ENCODE assay signal across 21 mouse cellular contexts in the genomic region with DNA sequence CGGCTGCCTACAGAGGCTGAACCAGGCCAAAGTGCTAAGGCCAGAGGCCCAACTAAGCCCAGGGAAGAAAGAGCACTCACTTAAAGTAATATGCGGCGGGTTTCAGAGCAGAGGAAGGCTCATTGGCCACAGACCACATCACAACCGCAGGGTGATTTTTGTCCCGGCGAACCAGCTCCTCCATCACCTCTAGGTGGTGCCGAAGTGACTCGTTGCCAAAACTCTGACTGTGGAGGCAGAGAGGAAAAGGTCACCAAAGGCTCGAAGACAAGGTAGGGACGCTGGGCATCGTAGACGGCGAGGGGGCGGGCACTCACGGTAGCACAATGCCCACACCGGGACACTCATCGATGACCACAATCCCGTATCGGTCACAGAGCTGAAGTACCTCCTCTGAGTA. TPM values are rescaled to one million over a fixed set of nuclear protein-coding genes. Genes with fewer than 3 reads are reported as not detected.
DNase-seq lines count a peak whose midpoint lies in the region; ATAC-seq and TF ChIP-seq lines count a peak whose summit lies in the region.
"Had no signal": no experiment of that assay in that cellular context is flagged by ENCODE, and none has a peak within 500 bp of the region (broad histone marks: within the 10 kb centered on the region; RNA-seq: fewer than 3 reads in every experiment).

No protein-coding gene starts in this region.

- no peak for ATAC-seq in hindbrain, postnatal 0 days
- no peak for ATAC-seq in hindbrain, embryonic 13.5 days (ENCODE audit: low FRiP score)
- no peak for ATAC-seq in midbrain, postnatal 0 days (ENCODE audit: low FRiP score)
- no peak for ATAC-seq in midbrain, embryonic 14.5 days (ENCODE audit: low FRiP score, low TSS enrichment)
- ATAC-seq in liver, embryonic 15.5 days (ENCODE audit: insufficient read depth): no peak
- ATAC-seq: midbrain, embryonic 13.5 days; Patski had no signal

- no peak overlapping the region for H3K4me3 ChIP-seq in hindbrain, postnatal 0 days (ENCODE audit: low read length)
- H3K4me3 ChIP-seq in hindbrain, embryonic 13.5 days: no peak overlapping the region
- no peak overlapping the region for H3K4me3 ChIP-seq in midbrain, postnatal 0 days (ENCODE audit: low read depth, low read length)
- H3K4me3 ChIP-seq in midbrain, embryonic 14.5 days (replicated peaks; ENCODE audit: low read depth, low read length): no peak overlapping the region
- H3K4me3 ChIP-seq in ES-Bruce4 (ENCODE audit: low read depth, low read length): peak overlapping the region; percentile 8; the same call in 1 of the 2 replicates
- no peak overlapping the region for H3K4me3 ChIP-seq in liver, embryonic 15.5 days (replicated peaks)
- H3K4me3 ChIP-seq: forebrain, embryonic 10.5 days; liver, embryonic 13.5 days; midbrain, embryonic 13.5 days had no signal

- TF ChIP-seq POLR2A in ES-Bruce4 (IDR thresholded peaks at IDR 0.05; ENCODE audit: insufficient read depth, low read length): no peak

- H3K9ac ChIP-seq in hindbrain, postnatal 0 days (replicated peaks; ENCODE audit: low read length): no peak overlapping the region
- H3K9ac ChIP-seq in hindbrain, embryonic 13.5 days: no peak overlapping the region
- H3K9ac ChIP-seq in midbrain, postnatal 0 days (replicated peaks; ENCODE audit: low read length, poor library complexity, severe bottlenecking): no peak overlapping the region
- no peak overlapping the region for H3K9ac ChIP-seq in midbrain, embryonic 14.5 days (replicated peaks; ENCODE audit: low read length)
- H3K9ac ChIP-seq in ES-Bruce4 (ENCODE audit: low read depth, poor library complexity, severe bottlenecking): no peak overlapping the region
- no peak overlapping the region for H3K9ac ChIP-seq in liver, embryonic 15.5 days
- H3K9ac ChIP-seq: liver, embryonic 13.5 days; midbrain, embryonic 13.5 days had no signal

- H3K9me3 ChIP-seq in hindbrain, postnatal 0 days (ENCODE audit: low read length): no peaks in the 10 kb centered on the region
- H3K9me3 ChIP-seq in hindbrain, embryonic 13.5 days: no peaks in the 10 kb centered on the region
- H3K9me3 ChIP-seq in midbrain, postnatal 0 days (ENCODE audit: low read length): no peaks in the 10 kb centered on the region
- H3K9me3 ChIP-seq in midbrain, embryonic 14.5 days (ENCODE audit: control insufficient read depth, low read length): no peaks in the 10 kb centered on the region
- no peaks in the 10 kb centered on the region for H3K9me3 ChIP-seq in ES-Bruce4 (replicated peaks; ENCODE audit: control insufficient read depth, insufficient read depth, low read length, poor library complexity, severe bottlenecking)
- no peaks in the 10 kb centered on the region for H3K9me3 ChIP-seq in liver, embryonic 15.5 days (replicated peaks)
- H3K9me3 ChIP-seq: forebrain, embryonic 10.5 days; liver, embryonic 13.5 days; midbrain, embryonic 13.5 days had no signal

- H3K4me2 ChIP-seq in hindbrain, postnatal 0 days (ENCODE audit: low read depth, low read length): no peak overlapping the region
- H3K4me2 ChIP-seq in hindbrain, embryonic 13.5 days: no peak overlapping the region
- no peak overlapping the region for H3K4me2 ChIP-seq in midbrain, postnatal 0 days (ENCODE audit: low read depth, low read length, poor library complexity, severe bottlenecking)
- no peak overlapping the region for H3K4me2 ChIP-seq in midbrain, embryonic 14.5 days (ENCODE audit: low read length)
- no peak overlapping the region for H3K4me2 ChIP-seq in liver, embryonic 15.5 days
- H3K4me2 ChIP-seq: liver, embryonic 13.5 days; midbrain, embryonic 13.5 days had no signal

- no peak for DNase-seq in hindbrain, postnatal 0 days (ENCODE audit: low spot score)
- no peak for DNase-seq in midbrain, postnatal 0 days (ENCODE audit: low spot score)
- DNase-seq in midbrain, embryonic 14.5 days: no peak
- no peak for DNase-seq in Muller cell, postnatal 12 days (ENCODE audit: inconsistent ontology term)
- DNase-seq in urinary bladder, adult 18-20 months (ENCODE audit: low spot score in 2 of 2): no peak
- DNase-seq: adrenal gland, postnatal 36 days; B cell, adult 2 months; cerebellum, postnatal 36 days; gastrocnemius, postnatal 10 days; heart, postnatal 14 days; layer of hippocampus, adult 9-11 months; liver, embryonic 13.5 days; lung, postnatal 36 days; right cerebral cortex, adult 18-20 months; spleen, adult 18-20 months had no signal

- 72% methylated on average over 19 of the region's 19 CpGs for WGBS in hindbrain, postnatal 0 days
- WGBS in hindbrain, embryonic 13.5 days: 70% methylated on average over 19 of the region's 19 CpGs
- 73% methylated on average over 19 of the region's 19 CpGs for WGBS in midbrain, postnatal 0 days
- 71% methylated on average over 19 of the region's 19 CpGs for WGBS in midbrain, embryonic 14.5 days
- 71% methylated on average over 19 of the region's 19 CpGs for WGBS in liver, embryonic 15.5 days (ENCODE audit: insufficient replicate concordance)

- H3K4me1 ChIP-seq in hindbrain, postnatal 0 days (ENCODE audit: insufficient read depth, low read length): no peaks in the 10 kb centered on the region
- H3K4me1 ChIP-seq in hindbrain, embryonic 13.5 days (replicated peaks): peaks cover 13% of the 10 kb centered on the region
- H3K4me1 ChIP-seq in midbrain, postnatal 0 days (ENCODE audit: insufficient read depth, low read length): 0 out of 2 replicates have a peak, but pooled peaks cover 3% of the 10 kb centered on the region
- peaks cover 7% of the 10 kb centered on the region for H3K4me1 ChIP-seq in midbrain, embryonic 14.5 days (ENCODE audit: control insufficient read depth, insufficient read depth, low read length)
- peaks cover 7% of the 10 kb centered on the region for H3K4me1 ChIP-seq in ES-Bruce4 (ENCODE audit: control insufficient read depth, insufficient read depth, low read length)
- peaks cover 48% of the 10 kb centered on the region for H3K4me1 ChIP-seq in liver, embryonic 15.5 days (replicated peaks)

- no peaks in the 10 kb centered on the region for H3K27me3 ChIP-seq in hindbrain, postnatal 0 days (ENCODE audit: insufficient read depth, low read length)
- H3K27me3 ChIP-seq in hindbrain, embryonic 13.5 days: no peaks in the 10 kb centered on the region
- no peaks in the 10 kb centered on the region for H3K27me3 ChIP-seq in midbrain, postnatal 0 days (ENCODE audit: insufficient read depth, low read length)
- no peaks in the 10 kb centered on the region for H3K27me3 ChIP-seq in midbrain, embryonic 14.5 days (ENCODE audit: control insufficient read depth, insufficient read depth, low read length)
- H3K27me3 ChIP-seq in ES-Bruce4 (ENCODE audit: control insufficient read depth, insufficient read depth, low read length, poor library complexity, severe bottlenecking): no peaks in the 10 kb centered on the region
- H3K27me3 ChIP-seq in liver, embryonic 15.5 days: no peaks in the 10 kb centered on the region
- H3K27me3 ChIP-seq: liver, embryonic 13.5 days; midbrain, embryonic 13.5 days; Patski had no signal

- no peak overlapping the region for H3K27ac ChIP-seq in hindbrain, postnatal 0 days
- no peak overlapping the region for H3K27ac ChIP-seq in hindbrain, embryonic 13.5 days
- no peak overlapping the region for H3K27ac ChIP-seq in midbrain, postnatal 0 days (ENCODE audit: low read depth, low read length)
- no peak overlapping the region for H3K27ac ChIP-seq in midbrain, embryonic 14.5 days (replicated peaks; ENCODE audit: low read depth, low read length)
- H3K27ac ChIP-seq in ES-Bruce4 (ENCODE audit: insufficient read depth, low read length): no peak overlapping the region
- H3K27ac ChIP-seq in liver, embryonic 15.5 days (replicated peaks): peak overlapping the region; percentile 25; the same call in 1 of the 2 replicates
- H3K27ac ChIP-seq: forebrain, embryonic 10.5 days; liver, embryonic 13.5 days; midbrain, embryonic 13.5 days had no signal

- peak; percentile 25; the same call in 1 of the 2 replicates for TF ChIP-seq CTCF in hindbrain, postnatal 0 days (IDR thresholded peaks at IDR 0.05; ENCODE audit: low read depth)
- peak; percentile 22; the same call in 1 of the 2 replicates for TF ChIP-seq CTCF in midbrain, postnatal 0 days (IDR thresholded peaks at IDR 0.05)
- TF ChIP-seq CTCF in ES-Bruce4 (IDR thresholded peaks at IDR 0.05; ENCODE audit: low read depth, low read length): peak; percentile 14

- no peaks in the 10 kb centered on the region for H3K36me3 ChIP-seq in hindbrain, postnatal 0 days (ENCODE audit: insufficient read depth, low read length)
- peaks cover 6% of the 10 kb centered on the region; the same call in 1 of the 2 replicates for H3K36me3 ChIP-seq in hindbrain, embryonic 13.5 days
- H3K36me3 ChIP-seq in midbrain, postnatal 0 days (ENCODE audit: insufficient read depth, low read length): no peaks in the 10 kb centered on the region; the same call in 1 of the 2 replicates
- no peaks in the 10 kb centered on the region for H3K36me3 ChIP-seq in midbrain, embryonic 14.5 days (ENCODE audit: control insufficient read depth, insufficient read depth, low read length)
- H3K36me3 ChIP-seq in ES-Bruce4 (ENCODE audit: control insufficient read depth, insufficient read depth, low read length, poor library complexity, severe bottlenecking): no peaks in the 10 kb centered on the region
- H3K36me3 ChIP-seq in liver, embryonic 15.5 days (replicated peaks): peaks cover 31% of the 10 kb centered on the region

- TF ChIP-seq EP300 in ES-Bruce4 (IDR thresholded peaks at IDR 0.05; ENCODE audit: insufficient read depth, low read depth, low read length): no peak

RNA-seq across cellular contexts. Expression of a gene that starts 5.1 kb away (rescaled TPM):
- 26.2 and 27.4 TPM in 2 replicates for total RNA-seq in hindbrain, postnatal 0 days (2014; rRNA removed)
- 44.7 and 47.0 TPM in 2 replicates for polyA plus RNA-seq in hindbrain, postnatal 0 days (2015; fragmentation: Nextera tagmentation; extraction: Ambion mirVana)
- 28.9 and 31.9 TPM in 2 replicates for polyA plus RNA-seq in hindbrain, embryonic 13.5 days (2015; fragmentation: Nextera tagmentation; extraction: Ambion mirVana)
- total RNA-seq in midbrain, postnatal 0 days (2014; rRNA removed): 22.0 and 26.7 TPM in 2 replicates
- 42.3 and 44.9 TPM in 2 replicates for polyA plus RNA-seq in midbrain, postnatal 0 days (2015; fragmentation: Nextera tagmentation; extraction: Ambion mirVana)
- 23.3 and 25.8 TPM in 2 replicates for polyA plus RNA-seq in midbrain, embryonic 14.5 days (2014; fragmentation: Nextera tagmentation; extraction: Ambion mirVana)
- polyA plus RNA-seq in ES-Bruce4 (2011; ENCODE audit: insufficient read depth, insufficient read length, low read depth, missing spikeins): 11.5 and 13.3 TPM in 2 replicates
- 32.5 and 34.1 TPM in 2 replicates for polyA plus RNA-seq in liver, embryonic 15.5 days (2015; fragmentation: Nextera tagmentation; extraction: Ambion mirVana)

RNA-seq across cellular contexts. Expression of a gene that starts 31.3 kb away (rescaled TPM):
- 24.9 and 31.4 TPM in 2 replicates for total RNA-seq in hindbrain, postnatal 0 days (2014; rRNA removed)
- polyA plus RNA-seq in hindbrain, postnatal 0 days (2015; fragmentation: Nextera tagmentation; extraction: Ambion mirVana): 43.2 and 52.3 TPM in 2 replicates
- 31.3 and 40.2 TPM in 2 replicates for polyA plus RNA-seq in hindbrain, embryonic 13.5 days (2015; fragmentation: Nextera tagmentation; extraction: Ambion mirVana)
- total RNA-seq in midbrain, postnatal 0 days (2014; rRNA removed): 34.0 and 39.1 TPM in 2 replicates
- polyA plus RNA-seq in midbrain, postnatal 0 days (2015; fragmentation: Nextera tagmentation; extraction: Ambion mirVana): 52.8 and 54.0 TPM in 2 replicates
- 32.6 and 50.3 TPM in 2 replicates for polyA plus RNA-seq in midbrain, embryonic 14.5 days (2014; fragmentation: Nextera tagmentation; extraction: Ambion mirVana)
- polyA plus RNA-seq in ES-Bruce4 (2011; ENCODE audit: insufficient read depth, insufficient read length, low read depth, missing spikeins): 60.7 and 63.4 TPM in 2 replicates
- 53.1 and 57.8 TPM in 2 replicates for polyA plus RNA-seq in liver, embryonic 15.5 days (2015; fragmentation: Nextera tagmentation; extraction: Ambion mirVana)

RNA-seq across cellular contexts. Expression of a gene that starts 31.4 kb away (rescaled TPM):
- 34.4 and 39.8 TPM in 2 replicates for total RNA-seq in hindbrain, postnatal 0 days (2014; rRNA removed)
- polyA plus RNA-seq in hindbrain, postnatal 0 days (2015; fragmentation: Nextera tagmentation; extraction: Ambion mirVana): 73.7 and 83.0 TPM in 2 replicates
- polyA plus RNA-seq in hindbrain, embryonic 13.5 days (2015; fragmentation: Nextera tagmentation; extraction: Ambion mirVana): 78.7 and 82.4 TPM in 2 replicates
- total RNA-seq in midbrain, postnatal 0 days (2014; rRNA removed): 54.0 and 63.3 TPM in 2 replicates
- polyA plus RNA-seq in midbrain, postnatal 0 days (2015; fragmentation: Nextera tagmentation; extraction: Ambion mirVana): 86.8 and 90.9 TPM in 2 replicates
- 54.8 and 72.9 TPM in 2 replicates for polyA plus RNA-seq in midbrain, embryonic 14.5 days (2014; fragmentation: Nextera tagmentation; extraction: Ambion mirVana)
- polyA plus RNA-seq in ES-Bruce4 (2011; ENCODE audit: insufficient read depth, insufficient read length, low read depth, missing spikeins): 25.7 and 30.0 TPM in 2 replicates
- 23.1 and 24.0 TPM in 2 replicates for polyA plus RNA-seq in liver, embryonic 15.5 days (2015; fragmentation: Nextera tagmentation; extraction: Ambion mirVana)

RNA-seq across cellular contexts. Expression of a gene that starts 55.9 kb away (rescaled TPM):
- 73.0 and 73.3 TPM in 2 replicates for total RNA-seq in hindbrain, postnatal 0 days (2014; rRNA removed)
- 22.3 and 23.0 TPM in 2 replicates for polyA plus RNA-seq in hindbrain, postnatal 0 days (2015; fragmentation: Nextera tagmentation; extraction: Ambion mirVana)
- polyA plus RNA-seq in hindbrain, embryonic 13.5 days (2015; fragmentation: Nextera tagmentation; extraction: Ambion mirVana): 31.1 and 32.5 TPM in 2 replicates
- total RNA-seq in midbrain, postnatal 0 days (2014; rRNA removed): 78.5 and 87.1 TPM in 2 replicates
- polyA plus RNA-seq in midbrain, postnatal 0 days (2015; fragmentation: Nextera tagmentation; extraction: Ambion mirVana): 21.0 and 22.8 TPM in 2 replicates
- polyA plus RNA-seq in midbrain, embryonic 14.5 days (2014; fragmentation: Nextera tagmentation; extraction: Ambion mirVana): 26.5 and 31.3 TPM in 2 replicates
- 72.6 and 73.3 TPM in 2 replicates for polyA plus RNA-seq in ES-Bruce4 (2011; ENCODE audit: insufficient read depth, insufficient read length, low read depth, missing spikeins)
- 18.4 and 21.7 TPM in 2 replicates for polyA plus RNA-seq in liver, embryonic 15.5 days (2015; fragmentation: Nextera tagmentation; extraction: Ambion mirVana)
